Mouse (Mus musculus): Measurements from ENCODE around the gene Gm11559. TPM values are rescaled to one million over a fixed set of nuclear protein-coding genes. Genes with fewer than 3 reads are reported as not detected.

Gene Gm11559
- polyA plus RNA-seq (2012; rRNA removed; ENCODE audit: low replicate concordance): not detected in 2 replicates

GRCm38 (mm10) chr11:99864176-99864575 is at the start of gene Gm11559:
Gm11559 (plus strand) TSS chr11:99864476.

GRCm38 (mm10) chr11:99815566-99815965 is 48.7 kb upstream of the Gm11559 start, which contains the start of gene Gm11564:
Gm11564 (minus strand) TSS chr11:99815666.

GRCm38 (mm10) chr11:99837966-99838365 is 26.3 kb upstream of the Gm11559 start, which contains the start of gene 2300003K06Rik:
2300003K06Rik (minus strand) TSS chr11:99838066.

GRCm38 (mm10) chr11:99851508-99851907 is 12.8 kb upstream of the Gm11559 start, which contains the start of gene Krtap4-16:
Krtap4-16 (minus strand) TSS chr11:99851608.

GRCm38 (mm10) chr11:99857617-99858016 is 6.7 kb upstream of the Gm11559 start, which contains the start of gene Gm11568:
Gm11568 (plus strand) TSS chr11:99857917.

GRCm38 (mm10) chr11:99873089-99873488 is 8.8 kb downstream of the Gm11559 start, which contains the start of gene Krtap9-1:
Krtap9-1 (plus strand) TSS chr11:99873389.

GRCm38 (mm10) chr11:99878887-99879286 is 14.6 kb downstream of the Gm11559 start, which contains the start of gene Gm11567:
Gm11567 (plus strand) TSS chr11:99879187.

GRCm38 (mm10) chr11:99907620-99908019 is 43.3 kb downstream of the Gm11559 start, which contains the start of gene Krtap31-1:
Krtap31-1 (plus strand) TSS chr11:99907920.

GRCm38 (mm10) chr11:99914451-99914850 is 50.2 kb downstream of the Gm11559 start, which contains the start of gene Gm11565:
Gm11565 (plus strand) TSS chr11:99914751.

Other genes starting within 250 kb of the Gm11559 start
- not detected in 2 replicates for gene Krtap2-4, start 249.6 kb upstream of the Gm11559 start, polyA plus RNA-seq (2012; rRNA removed; ENCODE audit: low replicate concordance)
- not detected in 2 replicates for gene Gm11562, start 244.0 kb upstream of the Gm11559 start, polyA plus RNA-seq (2012; rRNA removed; ENCODE audit: low replicate concordance)
- not detected in 2 replicates for gene Krtap4-1, start 236.2 kb upstream of the Gm11559 start, polyA plus RNA-seq (2012; rRNA removed; ENCODE audit: low replicate concordance)
- not detected in 2 replicates for gene Krtap4-2, start 229.4 kb upstream of the Gm11559 start, polyA plus RNA-seq (2012; rRNA removed; ENCODE audit: low replicate concordance)
- gene Krtap4-7, start 220.4 kb upstream of the Gm11559 start, polyA plus RNA-seq (2012; rRNA removed; ENCODE audit: low replicate concordance): not detected in 2 replicates
- not detected in 2 replicates for gene Gm11555, start 214.2 kb upstream of the Gm11559 start, polyA plus RNA-seq (2012; rRNA removed; ENCODE audit: low replicate concordance)
- gene Gm11563, start 205.5 kb upstream of the Gm11559 start, polyA plus RNA-seq (2012; rRNA removed; ENCODE audit: low replicate concordance): not detected in 2 replicates
- gene Krtap4-6, start 198.5 kb upstream of the Gm11559 start, polyA plus RNA-seq (2012; rRNA removed; ENCODE audit: low replicate concordance): not detected in 2 replicates
- not detected in 2 replicates for gene Gm14190, start 173.7 kb upstream of the Gm11559 start, polyA plus RNA-seq (2012; rRNA removed; ENCODE audit: low replicate concordance)
- gene Gm14180, start 130.2 kb upstream of the Gm11559 start, polyA plus RNA-seq (2012; rRNA removed; ENCODE audit: low replicate concordance): not detected in 2 replicates
- not detected in 2 replicates for gene Gm11595, start 91.6 kb upstream of the Gm11559 start, polyA plus RNA-seq (2012; rRNA removed; ENCODE audit: low replicate concordance)
- gene Krtap4-8, start 83.8 kb upstream of the Gm11559 start, polyA plus RNA-seq (2012; rRNA removed; ENCODE audit: low replicate concordance): not detected in 2 replicates
- not detected in 2 replicates for gene Krtap4-9, start 79.3 kb upstream of the Gm11559 start, polyA plus RNA-seq (2012; rRNA removed; ENCODE audit: low replicate concordance)
- not detected in 2 replicates for gene Gm11596, start 71.0 kb upstream of the Gm11559 start, polyA plus RNA-seq (2012; rRNA removed; ENCODE audit: low replicate concordance)
- not detected in 2 replicates for gene Gm11569, start 65.5 kb upstream of the Gm11559 start, polyA plus RNA-seq (2012; rRNA removed; ENCODE audit: low replicate concordance)
- not detected in 2 replicates for gene Gm11554, start 60.0 kb upstream of the Gm11559 start, polyA plus RNA-seq (2012; rRNA removed; ENCODE audit: low replicate concordance)
- not detected in 2 replicates for gene Krtap4-13, start 54.6 kb upstream of the Gm11559 start, polyA plus RNA-seq (2012; rRNA removed; ENCODE audit: low replicate concordance)
- not detected in 2 replicates for gene Gm11564, start 48.8 kb upstream of the Gm11559 start, polyA plus RNA-seq (2012; rRNA removed; ENCODE audit: low replicate concordance)
- not detected in 2 replicates for gene 2300003K06Rik, start 26.4 kb upstream of the Gm11559 start, polyA plus RNA-seq (2012; rRNA removed; ENCODE audit: low replicate concordance)
- not detected in 2 replicates for gene Krtap4-16, start 12.9 kb upstream of the Gm11559 start, polyA plus RNA-seq (2012; rRNA removed; ENCODE audit: low replicate concordance)
- gene Gm11568, start 6.6 kb upstream of the Gm11559 start, polyA plus RNA-seq (2012; rRNA removed; ENCODE audit: low replicate concordance): not detected in 2 replicates
- gene Krtap9-1, start 8.9 kb downstream of the Gm11559 start, polyA plus RNA-seq (2012; rRNA removed; ENCODE audit: low replicate concordance): not detected in 2 replicates
- gene Gm11567, start 14.7 kb downstream of the Gm11559 start, polyA plus RNA-seq (2012; rRNA removed; ENCODE audit: low replicate concordance): not detected in 2 replicates
- not detected in 2 replicates for gene Krtap31-1, start 43.4 kb downstream of the Gm11559 start, polyA plus RNA-seq (2012; rRNA removed; ENCODE audit: low replicate concordance)
- not detected in 2 replicates for gene Gm11565, start 50.3 kb downstream of the Gm11559 start, polyA plus RNA-seq (2012; rRNA removed; ENCODE audit: low replicate concordance)
- gene Krtap31-2, start 71.8 kb downstream of the Gm11559 start, polyA plus RNA-seq (2012; rRNA removed; ENCODE audit: low replicate concordance): not detected in 2 replicates
- not detected in 2 replicates for gene Krtap9-5, start 84.0 kb downstream of the Gm11559 start, polyA plus RNA-seq (2012; rRNA removed; ENCODE audit: low replicate concordance)
- not detected in 2 replicates for gene Krtap29-1, start 114.6 kb downstream of the Gm11559 start, polyA plus RNA-seq (2012; rRNA removed; ENCODE audit: low replicate concordance)
- gene Krtap16-1, start 122.1 kb downstream of the Gm11559 start, polyA plus RNA-seq (2012; rRNA removed; ENCODE audit: low replicate concordance): not detected in 2 replicates
- not detected in 2 replicates for gene Krtap17-1, start 129.5 kb downstream of the Gm11559 start, polyA plus RNA-seq (2012; rRNA removed; ENCODE audit: low replicate concordance)
- not detected in 2 replicates for gene Krt33a, start 151.7 kb downstream of the Gm11559 start, polyA plus RNA-seq (2012; rRNA removed; ENCODE audit: low replicate concordance)
- not detected in 2 replicates for gene Krt33b, start 165.4 kb downstream of the Gm11559 start, polyA plus RNA-seq (2012; rRNA removed; ENCODE audit: low replicate concordance)
- gene Krt34, start 177.1 kb downstream of the Gm11559 start, polyA plus RNA-seq (2012; rRNA removed; ENCODE audit: low replicate concordance): not detected in 2 replicates
- 0.08 and 0.16 TPM in 2 replicates for gene Krt31, start 186.1 kb downstream of the Gm11559 start, polyA plus RNA-seq (2012; rRNA removed; ENCODE audit: low replicate concordance)
- 0.63 TPM in 1 of 2 replicates, not detected in the other for gene Krt32, start 223.8 kb downstream of the Gm11559 start, polyA plus RNA-seq (2012; rRNA removed; ENCODE audit: low replicate concordance)
- 0.07 TPM in 1 of 2 replicates, not detected in the other for gene Krt35, start 231.8 kb downstream of the Gm11559 start, polyA plus RNA-seq (2012; rRNA removed; ENCODE audit: low replicate concordance)
- 5.7 and 5.8 TPM in 2 replicates for gene Krt36, start 241.2 kb downstream of the Gm11559 start, polyA plus RNA-seq (2012; rRNA removed; ENCODE audit: low replicate concordance)

Data from mammary gland, adult 2 months (tissue).